Mouse (Mus musculus) intestine, embryonic 15.5 days (tissue): ENCODE data around the gene Sec24a. TPM values are rescaled to one million over a fixed set of nuclear protein-coding genes. Genes with fewer than 3 reads are reported as not detected.
"Not testable (repeated sequence)": the region's sequence is repeated elsewhere in the genome, so short reads cannot be mapped to it uniquely, and the experiment has no call there.

Experiments used
- ATAC-seq: fragments of 200-750 bp; cut with Nextera tagmentation; 2 replicates; pipeline ENCODE4 v1.8.0; 2017; ENCODE audit warnings: moderate TSS enrichment, moderate library complexity
- H3K27ac ChIP-seq: fragments of 300-500 bp; sonication (generic); 2 replicates; pipeline ENCODE4 v1.5.1; 2015; ENCODE audit warnings: mild to moderate bottlenecking, inconsistent platforms
- H3K27me3 ChIP-seq: fragments of 300-500 bp; sonication (generic); replicated peaks from 2 replicates; pipeline ENCODE4 v1.6.1; 2015; ENCODE audit warnings: inconsistent platforms
- H3K36me3 ChIP-seq: fragments of 300-500 bp; sonication (generic); 2 replicates; pipeline ENCODE4 v1.6.1; 2015; ENCODE audit warnings: inconsistent platforms
- H3K4me1 ChIP-seq: fragments of 300-500 bp; sonication (generic); replicated peaks from 2 replicates; pipeline ENCODE4 v1.6.1; 2015; ENCODE audit warnings: inconsistent platforms
- H3K4me2 ChIP-seq: fragments of 300-500 bp; sonication (generic); replicated peaks from 2 replicates; pipeline ENCODE4 v1.6.1; 2015; ENCODE audit warnings: mild to moderate bottlenecking, inconsistent platforms
- H3K4me3 ChIP-seq: fragments of 300-500 bp; sonication (generic); replicated peaks from 2 replicates; pipeline ENCODE4 v1.5.1; 2015; ENCODE audit warnings: inconsistent platforms
- H3K9ac ChIP-seq: fragments of 300-500 bp; sonication (generic); 2 replicates; pipeline ENCODE4 v1.6.1; 2015; ENCODE audit warnings: inconsistent platforms
- H3K9me3 ChIP-seq: fragments of 300-500 bp; sonication (generic); 2 replicates; pipeline ENCODE4 v1.6.1; 2016; ENCODE audit warnings: inconsistent platforms
- WGBS: fragments of 180-500 bp; shearing (Covaris S2); methylation state at CpG from one replicate; pipeline ENCODE4 v1.1.7; 2015; 5-methylcytosine and 5-hydroxymethylcytosine counted together
- polyA plus RNA-seq: library from polyadenylated mRNA; unstranded; fragments of >200 nt; fragmentation: Nextera tagmentation; extraction: Ambion mirVana; gene quantifications from 2 replicates; pipeline ENCODE4 v1.2.1, GENCODE M21; 2015

Sec24a gene
- polyA plus RNA-seq, 1 experiment from 2014 or later, result 20.8 TPM

DNA sequence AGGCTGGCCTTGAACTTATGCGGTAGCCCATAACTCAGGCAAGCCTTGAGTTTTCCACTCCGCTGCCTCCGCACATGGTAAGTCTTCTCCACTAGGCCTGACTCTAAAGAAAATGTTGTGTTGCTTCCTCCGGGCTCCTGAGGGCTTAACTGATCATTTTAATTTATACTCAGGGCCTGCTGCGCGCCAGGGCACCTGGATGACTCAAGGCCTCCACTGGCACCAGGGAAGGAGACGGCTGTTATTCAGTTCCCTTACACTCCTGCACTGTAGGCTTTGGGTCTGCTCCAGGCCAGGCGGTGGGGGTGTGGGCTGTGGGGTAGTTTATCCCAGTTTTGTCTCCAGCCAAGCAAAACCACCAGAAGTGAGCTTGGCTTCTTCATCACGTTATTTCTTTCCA lies 90.1 kb downstream of the Sec24a start:
- Histone ChIP-seq H3K9ac (no peak overlapping the region), H3K4me1 (no peaks in the 10 kb centered on the region), H3K4me2 (no peak overlapping the region), H3K4me3 (no peak overlapping the region), H3K27me3 (no peaks in the 10 kb centered on the region), H3K9me3 (no peaks in the 10 kb centered on the region), H3K27ac (no peak overlapping the region), H3K36me3 (no peaks in the 10 kb centered on the region)
- no peak for ATAC-seq
- 78% methylated on average over 9 of the region's 9 CpGs for WGBS

DNA sequence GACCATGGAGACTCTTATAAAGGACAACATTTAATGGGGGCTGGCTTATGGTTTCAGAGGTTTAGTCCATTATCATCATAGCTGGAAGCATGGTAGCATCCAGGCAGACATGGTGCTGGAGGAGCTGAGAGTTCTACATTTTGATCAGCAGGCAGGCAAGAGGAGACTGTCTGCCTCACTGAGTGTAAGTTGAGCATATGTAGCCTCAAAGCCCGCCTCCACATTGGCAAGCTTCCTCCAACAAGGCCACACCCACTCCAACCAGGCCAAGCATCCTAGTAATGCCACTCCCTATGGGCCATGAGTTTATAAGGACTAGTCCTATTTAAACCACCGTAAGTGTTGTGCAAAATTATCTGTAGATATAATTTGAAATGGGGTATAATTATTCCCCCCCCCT lies 92.1 kb downstream of the Sec24a start:
- H3K9me3 ChIP-seq, result no peaks in the 10 kb centered on the region
- 80% methylated on average over 2 of the region's 2 CpGs for WGBS
- ATAC-seq, result no peak
- H3K4me3 ChIP-seq, result no peak overlapping the region
- H3K9ac ChIP-seq, result no peak overlapping the region
- no peak overlapping the region for H3K27ac ChIP-seq
- no peaks in the 10 kb centered on the region for H3K36me3 ChIP-seq
- H3K4me1 ChIP-seq, result no peaks in the 10 kb centered on the region
- no peak overlapping the region for H3K4me2 ChIP-seq
- H3K27me3 ChIP-seq, result no peaks in the 10 kb centered on the region

DNA sequence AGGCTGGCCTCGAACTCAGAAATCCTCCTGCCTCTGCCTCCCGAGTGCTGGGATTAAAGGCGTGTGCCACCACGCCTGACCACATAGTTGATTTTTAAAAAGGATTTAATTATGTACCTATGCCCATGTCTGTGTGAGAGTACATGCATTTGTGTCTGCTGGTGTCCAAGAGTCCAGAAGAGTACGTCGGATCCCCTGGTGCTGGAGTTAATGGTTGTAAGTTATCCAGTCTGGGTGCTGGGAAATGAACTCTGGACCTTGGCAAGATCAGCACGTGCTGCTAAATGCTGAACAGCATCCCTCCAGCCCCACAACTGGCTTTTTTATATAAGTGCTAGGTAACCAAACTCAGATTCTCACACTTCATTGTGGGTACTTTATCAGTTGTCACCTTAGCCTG lies 92.6 kb downstream of the Sec24a start:
- WGBS, result 93% methylated on average over 7 of the region's 7 CpGs
- no peak for ATAC-seq
- Histone ChIP-seq H3K36me3 (no peaks in the 10 kb centered on the region), H3K4me3 (no peak overlapping the region), H3K4me2 (no peak overlapping the region), H3K9me3 (no peaks in the 10 kb centered on the region), H3K27ac (no peak overlapping the region), H3K4me1 (no peaks in the 10 kb centered on the region), H3K9ac (no peak overlapping the region), H3K27me3 (no peaks in the 10 kb centered on the region)

DNA sequence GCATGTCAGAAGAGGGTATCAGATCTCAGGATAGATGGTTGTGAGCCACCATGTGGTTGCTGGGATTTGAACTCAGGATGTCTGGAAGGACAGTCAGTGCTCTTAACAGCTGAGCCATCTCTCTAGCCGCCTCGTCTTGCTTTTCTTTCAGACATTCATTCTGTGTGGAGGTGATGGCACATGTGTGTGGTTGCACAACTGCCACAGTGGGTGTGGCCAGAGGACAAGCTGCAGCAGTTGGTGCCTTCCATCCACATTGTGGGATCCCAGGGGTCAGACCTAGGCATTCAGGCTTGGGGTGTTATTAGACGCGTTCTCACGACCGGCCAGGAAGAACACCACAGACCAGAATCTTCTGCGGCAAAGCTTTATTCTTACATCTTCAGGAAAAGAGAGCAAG lies 98.7 kb downstream of the Sec24a start:
- H3K27ac ChIP-seq, H3K36me3 ChIP-seq, ATAC-seq, H3K9ac ChIP-seq, H3K4me2 ChIP-seq, H3K4me1 ChIP-seq, H3K9me3 ChIP-seq, H3K27me3 ChIP-seq, H3K4me3 ChIP-seq: not testable (repeated sequence)
- 95% methylated on average over 7 of the region's 7 CpGs for WGBS

DNA sequence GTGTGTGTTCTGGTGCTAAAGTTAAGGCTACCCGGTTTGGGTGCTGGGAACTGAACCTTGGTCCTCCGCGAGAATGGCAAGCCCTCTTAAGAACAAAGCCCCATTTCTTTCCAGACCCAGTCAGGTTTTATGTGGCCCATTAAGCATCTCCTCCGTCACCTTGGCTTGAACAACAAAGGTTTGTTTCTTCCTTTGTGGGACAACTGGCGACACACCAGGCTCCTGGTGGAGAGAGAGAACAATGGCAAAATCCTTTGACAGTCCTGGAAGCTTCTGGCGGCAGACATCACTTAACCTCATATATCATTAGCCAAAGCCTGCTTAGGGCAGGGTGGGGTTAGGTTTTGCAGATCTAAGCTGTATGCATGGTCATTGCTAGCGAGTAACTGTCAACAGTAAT lies 100.8 kb downstream of the Sec24a start:
- no peak for ATAC-seq
- Histone ChIP-seq H3K9ac (no peak overlapping the region), H3K4me2 (no peak overlapping the region), H3K36me3 (no peaks in the 10 kb centered on the region), H3K4me3 (no peak overlapping the region), H3K4me1 (peaks cover 5% of the 10 kb centered on the region; the same call in 1 of the 2 replicates), H3K27ac (no peak overlapping the region), H3K9me3 (no peaks in the 10 kb centered on the region), H3K27me3 (no peaks in the 10 kb centered on the region)
- WGBS, result 81% methylated on average over 7 of the region's 7 CpGs

DNA sequence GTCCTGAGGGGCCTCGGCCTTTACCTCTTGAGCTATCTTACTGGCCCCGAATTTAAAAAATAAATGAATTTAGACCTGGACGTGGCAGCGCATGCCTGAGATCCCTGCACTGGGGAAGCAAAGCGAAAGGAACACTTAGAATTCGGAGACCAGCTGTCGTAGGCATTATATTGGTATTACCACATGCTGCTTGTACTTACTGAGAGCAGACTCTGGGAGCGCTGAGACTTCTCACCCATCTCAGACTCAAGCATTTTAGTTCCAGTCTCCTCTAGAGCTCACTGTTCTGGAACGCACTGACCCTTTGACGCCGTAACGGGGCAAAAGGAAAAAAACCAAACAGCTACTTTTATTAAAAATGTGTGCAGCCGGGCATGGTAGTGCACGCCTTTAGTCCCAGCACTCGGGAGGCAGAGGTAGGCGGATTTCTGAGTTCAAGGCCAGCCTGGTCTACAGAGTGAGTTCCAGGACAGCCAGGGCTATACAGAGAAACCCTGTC lies 101.5 kb downstream of the Sec24a start:
- no peak for ATAC-seq
- WGBS, result 85% methylated on average over 16 of the region's 16 CpGs
- no peak overlapping the region for H3K27ac ChIP-seq

DNA sequence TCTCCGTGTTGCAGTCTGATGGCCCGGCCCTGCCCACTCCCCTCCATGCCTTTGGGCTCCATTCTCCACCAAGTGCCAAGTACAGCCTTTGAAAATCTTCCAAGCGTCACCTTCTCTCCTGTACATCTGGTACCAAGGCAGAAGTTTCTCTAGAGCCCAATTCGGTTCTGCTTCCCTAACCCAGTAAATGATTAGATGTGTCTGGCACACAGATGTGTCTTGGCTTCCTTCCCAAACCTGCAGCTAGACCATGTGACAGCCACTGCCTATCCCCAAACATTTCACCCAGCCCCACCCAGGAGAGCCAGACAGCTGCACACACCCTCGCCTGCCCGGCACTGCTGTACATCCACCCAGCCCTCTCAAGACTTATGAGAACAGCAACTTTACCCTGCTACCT lies 104.7 kb downstream of the Sec24a start:
- no peaks in the 10 kb centered on the region for H3K27me3 ChIP-seq
- H3K9ac ChIP-seq, result no peak overlapping the region
- WGBS, result 57% methylated on average over 6 of the region's 6 CpGs
- no peak overlapping the region for H3K27ac ChIP-seq
- H3K4me3 ChIP-seq, result no peak overlapping the region
- ATAC-seq, result peak; percentile 72; the same call in 1 of the 2 replicates
- peaks cover 5% of the 10 kb centered on the region; the same call in 1 of the 2 replicates for H3K4me1 ChIP-seq
- H3K9me3 ChIP-seq, result no peaks in the 10 kb centered on the region
- no peak overlapping the region for H3K4me2 ChIP-seq
- no peaks in the 10 kb centered on the region for H3K36me3 ChIP-seq

More for the DNA sequence above, 101.5 kb downstream of the Sec24a start:
- no peak overlapping the region for H3K4me3 ChIP-seq
- H3K4me2 ChIP-seq, result no peak overlapping the region
- no peaks in the 10 kb centered on the region for H3K36me3 ChIP-seq
- no peaks in the 10 kb centered on the region for H3K9me3 ChIP-seq
- no peaks in the 10 kb centered on the region for H3K27me3 ChIP-seq
- H3K4me1 ChIP-seq, result peaks cover 5% of the 10 kb centered on the region; the same call in 1 of the 2 replicates
- no peak overlapping the region for H3K9ac ChIP-seq

DNA sequence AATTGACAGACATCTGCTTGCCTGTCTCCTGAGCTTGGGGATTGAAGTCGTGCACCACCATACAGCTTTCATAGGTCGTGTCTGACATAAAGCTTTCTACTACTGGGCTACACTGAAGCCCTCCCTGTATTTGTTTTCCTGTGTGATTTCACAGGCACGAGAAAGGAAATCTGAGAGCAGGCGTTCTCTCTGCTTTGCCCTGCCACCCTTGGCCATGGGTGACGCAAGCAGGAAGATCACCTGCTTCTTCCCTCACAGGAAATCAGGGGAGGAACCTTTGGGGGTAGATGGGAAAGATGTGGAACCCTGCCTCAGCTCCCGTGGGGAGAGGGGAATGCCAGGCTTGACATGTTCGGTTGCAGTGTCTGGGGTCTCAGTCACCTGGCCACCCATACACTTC lies 105.1 kb downstream of the Sec24a start:
- peaks cover 5% of the 10 kb centered on the region; the same call in 1 of the 2 replicates for H3K4me1 ChIP-seq
- no peak overlapping the region for H3K4me3 ChIP-seq
- H3K4me2 ChIP-seq, result no peak overlapping the region
- 47% methylated on average over 7 of the region's 7 CpGs for WGBS
- no peak overlapping the region for H3K9ac ChIP-seq
- no peaks in the 10 kb centered on the region for H3K36me3 ChIP-seq
- no peak overlapping the region for H3K27ac ChIP-seq
- H3K27me3 ChIP-seq, result no peaks in the 10 kb centered on the region
- no peaks in the 10 kb centered on the region for H3K9me3 ChIP-seq
- no peak for ATAC-seq

DNA sequence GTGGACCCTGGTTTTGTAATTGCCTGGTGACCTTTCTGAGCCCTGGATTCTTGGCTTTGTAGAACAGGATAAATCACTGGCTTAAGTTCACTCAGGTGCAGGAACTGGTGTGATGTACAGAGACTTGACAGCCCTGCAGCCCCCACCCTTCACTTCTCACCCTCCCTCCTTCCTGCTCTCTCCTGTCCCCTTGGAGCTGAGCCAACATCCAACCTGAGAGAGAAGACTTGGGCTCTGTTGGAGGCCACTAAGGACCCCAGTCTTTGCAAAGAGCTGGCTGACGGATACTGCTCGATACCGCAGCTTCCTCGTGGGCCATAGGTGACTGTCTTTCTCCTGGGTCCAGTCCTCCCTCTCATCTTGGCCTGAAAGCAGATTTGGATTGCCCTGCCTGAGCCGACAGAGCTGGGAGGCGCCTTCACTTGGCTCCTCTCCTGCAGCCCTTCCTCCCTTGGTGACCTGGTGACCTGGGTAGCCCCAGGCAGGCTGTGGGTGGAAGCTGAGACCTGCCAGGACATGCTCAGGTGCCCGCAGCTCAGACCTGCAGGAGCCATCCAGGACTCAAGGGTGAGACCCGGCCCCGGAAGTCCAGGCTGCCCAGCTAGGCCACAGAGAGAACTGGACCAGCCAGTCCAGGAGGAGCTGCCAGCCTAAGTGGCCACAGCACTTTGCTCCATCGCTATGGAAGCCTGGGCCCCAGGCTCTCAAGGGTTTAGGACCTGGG lies 106.5 kb downstream of the Sec24a start:
- no peaks in the 10 kb centered on the region for H3K36me3 ChIP-seq
- H3K27ac ChIP-seq, result no peak overlapping the region
- peaks cover 5% of the 10 kb centered on the region; the same call in 1 of the 2 replicates for H3K4me1 ChIP-seq
- H3K27me3 ChIP-seq, result no peaks in the 10 kb centered on the region
- H3K9me3 ChIP-seq, result no peaks in the 10 kb centered on the region
- no peak overlapping the region for H3K9ac ChIP-seq
- H3K4me2 ChIP-seq, result no peak overlapping the region
- 79% methylated on average over 10 of the region's 10 CpGs for WGBS
- ATAC-seq, result no peak
- H3K4me3 ChIP-seq, result no peak overlapping the region

DNA sequence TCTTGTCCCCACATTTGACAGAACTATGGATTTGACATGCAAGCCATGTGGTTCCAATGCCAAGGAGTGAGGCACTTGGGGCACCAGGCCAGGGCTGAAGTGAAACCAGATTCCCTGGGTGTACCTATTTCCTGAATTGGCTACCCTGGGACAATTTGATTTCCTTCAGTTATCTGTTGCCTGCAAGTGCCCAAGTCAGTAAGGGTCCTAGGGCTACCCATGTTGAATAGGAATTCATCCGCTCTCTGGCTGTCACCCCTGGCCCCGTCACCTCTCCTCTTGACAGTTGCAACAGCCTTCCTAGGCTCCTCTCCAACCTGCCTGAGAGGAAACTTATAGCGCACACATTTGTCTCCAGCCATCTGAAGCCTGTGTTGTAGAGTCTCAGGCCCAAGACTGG lies 108.5 kb downstream of the Sec24a start:
- ATAC-seq, result no peak
- Histone ChIP-seq H3K4me1 (peaks cover 9% of the 10 kb centered on the region; the same call in 1 of the 2 replicates), H3K4me3 (no peak overlapping the region), H3K9ac (no peak overlapping the region), H3K9me3 (no peaks in the 10 kb centered on the region), H3K4me2 (no peak overlapping the region), H3K27me3 (no peaks in the 10 kb centered on the region), H3K36me3 (no peaks in the 10 kb centered on the region), H3K27ac (no peak overlapping the region)
- WGBS, result 90% methylated on average over 3 of the region's 3 CpGs

DNA sequence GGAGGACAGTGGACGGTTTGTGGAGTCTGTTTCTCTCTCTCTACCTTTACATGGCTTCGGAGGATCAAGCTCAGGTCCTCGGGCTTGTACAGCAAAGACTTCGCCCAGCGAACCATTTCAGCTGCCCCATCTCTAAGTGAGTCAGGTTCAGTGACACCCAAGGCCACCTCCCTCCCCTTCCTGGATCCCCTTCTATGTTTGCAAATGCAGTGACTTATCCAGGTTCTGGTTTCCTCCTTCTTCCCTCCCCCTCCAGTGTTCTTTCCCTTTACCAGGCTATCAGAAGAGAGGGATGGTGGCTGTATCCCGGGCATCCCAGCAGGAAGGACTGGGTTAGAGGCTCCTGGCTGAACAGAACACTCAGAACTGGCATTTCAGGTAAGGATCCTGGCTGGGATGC lies 109.7 kb downstream of the Sec24a start:
- Histone ChIP-seq H3K4me1 (peaks cover 19% of the 10 kb centered on the region), H3K27ac (no peak overlapping the region), H3K36me3 (no peaks in the 10 kb centered on the region), H3K9ac (no peak overlapping the region), H3K4me3 (no peak overlapping the region), H3K27me3 (no peaks in the 10 kb centered on the region), H3K9me3 (no peaks in the 10 kb centered on the region), H3K4me2 (no peak overlapping the region)
- 85% methylated on average over 6 of the region's 6 CpGs for WGBS
- no peak for ATAC-seq

DNA sequence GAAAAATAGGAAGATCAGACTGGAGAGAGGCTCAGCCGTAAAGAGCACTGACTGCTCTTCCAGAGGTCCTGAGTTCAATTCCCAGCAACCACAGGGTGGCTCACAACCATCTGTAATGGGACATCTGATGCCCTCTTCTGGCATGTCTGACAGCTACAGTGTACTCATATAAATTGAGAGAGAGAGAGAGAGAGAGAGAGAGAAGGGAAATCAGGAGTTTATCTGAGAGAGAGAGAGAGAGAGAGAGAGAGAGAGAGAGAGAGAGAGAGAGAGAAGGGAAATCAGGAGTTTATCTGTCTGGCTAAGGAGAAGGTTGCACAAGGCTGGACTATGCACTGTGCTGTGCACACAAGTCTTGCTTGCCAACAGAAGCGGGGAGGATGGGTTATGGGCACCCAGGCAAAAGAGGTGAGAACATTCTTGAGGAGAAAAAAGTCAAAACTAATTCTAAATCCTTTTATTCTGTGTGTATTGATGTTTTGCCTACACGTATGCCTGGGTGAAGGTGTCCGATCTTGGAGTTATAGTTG lies 110.5 kb downstream of the Sec24a start:
- no peaks in the 10 kb centered on the region for H3K9me3 ChIP-seq
- no peak overlapping the region for H3K9ac ChIP-seq
- H3K4me2 ChIP-seq, result no peak overlapping the region
- no peaks in the 10 kb centered on the region for H3K36me3 ChIP-seq
- peaks cover 18% of the 10 kb centered on the region for H3K4me1 ChIP-seq
- no peak overlapping the region for H3K4me3 ChIP-seq
- H3K27me3 ChIP-seq, result no peaks in the 10 kb centered on the region
- WGBS, result 91% methylated on average over 4 of the region's 4 CpGs
- no peak for ATAC-seq
- no peak overlapping the region for H3K27ac ChIP-seq
